Mouse (Mus musculus) megakaryocyte, embryonic 14.5 days (primary cell): ENCODE results near the gene Slc12a8. TPM values are rescaled to one million over a fixed set of nuclear protein-coding genes. Genes with fewer than 3 reads are reported as not detected.
A peak's percentile ranks its signal among the peaks of the same experiment; 100 is the strongest.

ENCODE experiments used
- H3K27me3 ChIP-seq: replicated peaks from 2 replicates; pipeline ENCODE3; 2012; ENCODE audit warnings: inconsistent platforms
- H3K36me3 ChIP-seq: replicated peaks from 2 replicates; pipeline ENCODE3; 2012; ENCODE audit warnings: low read length, inconsistent platforms, mixed read lengths
- H3K4me1 ChIP-seq: 2 replicates; pipeline ENCODE4 v1.6.1; 2012; ENCODE audit warnings: inconsistent platforms
- H3K4me3 ChIP-seq: replicated peaks from 2 replicates; pipeline ENCODE3; 2012; ENCODE audit warnings: moderate library complexity, mild to moderate bottlenecking, inconsistent platforms
- H3K9me3 ChIP-seq: 2 replicates; pipeline ENCODE4 v1.6.1; 2012; ENCODE audit warnings: inconsistent platforms
- FLI1 ChIP-seq: IDR thresholded peaks from 2 replicates; pipeline ENCODE4 v1.6.1; 2012; ENCODE audit warnings: low read length, inconsistent platforms, mixed read lengths
- GATA1 ChIP-seq: IDR thresholded peaks from 3 replicates; pipeline ENCODE4 v1.6.1; 2012; ENCODE audit warnings: mixed read lengths, low read length, inconsistent platforms, borderline replicate concordance
- polyA plus RNA-seq: library from polyadenylated mRNA; stranded (reverse); fragments of >175 nt; gene quantifications from 2 replicates; pipeline ENCODE4 v1.2.3, GENCODE M21; 2012; ENCODE audit warnings: low replicate concordance; ENCODE audit not compliant: insufficient read depth

Slc12a8 gene
- polyA plus RNA-seq, 1 experiment = not detected

GRCm38 (mm10) chr16:33677901-33678300 lies 160.8 kb downstream of the Slc12a8 start:
- peaks cover 29% of the 10 kb centered on the region for H3K9me3 ChIP-seq
- H3K36me3 ChIP-seq = no peaks in the 10 kb centered on the region
- peaks cover 74% of the 10 kb centered on the region for H3K27me3 ChIP-seq
- peaks cover 8% of the 10 kb centered on the region; the same call in 1 of the 2 replicates for H3K4me1 ChIP-seq
- no peak for TF ChIP-seq FLI1
- TF ChIP-seq GATA1 = no peak
- no peak overlapping the region for H3K4me3 ChIP-seq

- H3K27me3 ChIP-seq = peaks cover 81% of the 10 kb centered on the region
- peaks cover 9% of the 10 kb centered on the region for H3K9me3 ChIP-seq
- no peaks in the 10 kb centered on the region for H3K36me3 ChIP-seq
- H3K4me1 ChIP-seq = peaks cover 22% of the 10 kb centered on the region
- no peak for TF ChIP-seq FLI1
- TF ChIP-seq GATA1 = no peak
- no peak overlapping the region for H3K4me3 ChIP-seq
These were observed 163.1 kb downstream of the Slc12a8 start for GRCm38 (mm10) chr16:33680271-33680670.

- Histone ChIP-seq H3K9me3 (peaks cover 9% of the 10 kb centered on the region), H3K4me1 (peaks cover 28% of the 10 kb centered on the region), H3K36me3 (no peaks in the 10 kb centered on the region), H3K27me3 (peaks cover 80% of the 10 kb centered on the region), H3K4me3 (no peak overlapping the region)
- TF ChIP-seq GATA1 (no peak), FLI1 (no peak)
These were observed 163.7 kb downstream of the Slc12a8 start for GRCm38 (mm10) chr16:33680816-33681215.

- peaks cover 36% of the 10 kb centered on the region for H3K4me1 ChIP-seq
- H3K36me3 ChIP-seq = no peaks in the 10 kb centered on the region
- H3K9me3 ChIP-seq = peaks cover 9% of the 10 kb centered on the region
- peaks cover 79% of the 10 kb centered on the region for H3K27me3 ChIP-seq
- no peak overlapping the region for H3K4me3 ChIP-seq
- TF ChIP-seq FLI1 (no peak), GATA1 (no peak)
These were observed 164.5 kb downstream of the Slc12a8 start for GRCm38 (mm10) chr16:33681661-33682060.

GRCm38 (mm10) chr16:33682651-33683050 lies 165.5 kb downstream of the Slc12a8 start:
- H3K4me1 ChIP-seq = peaks cover 45% of the 10 kb centered on the region
- no peaks in the 10 kb centered on the region for H3K36me3 ChIP-seq
- no peak overlapping the region for H3K4me3 ChIP-seq
- H3K27me3 ChIP-seq = peaks cover 76% of the 10 kb centered on the region
- peaks cover 9% of the 10 kb centered on the region for H3K9me3 ChIP-seq
- TF ChIP-seq GATA1 (no peak), FLI1 (no peak)

GRCm38 (mm10) chr16:33683206-33684161 lies 166.4 kb downstream of the Slc12a8 start:
- Histone ChIP-seq H3K36me3 (no peaks in the 10 kb centered on the region), H3K27me3 (peaks cover 73% of the 10 kb centered on the region), H3K4me1 (peaks cover 50% of the 10 kb centered on the region), H3K4me3 (peak overlapping the region; percentile 92), H3K9me3 (peaks cover 9% of the 10 kb centered on the region)
- TF ChIP-seq GATA1 (no peak), FLI1 (no peak)

GRCm38 (mm10) chr16:33684162-33684702 lies 167.1 kb downstream of the Slc12a8 start, which contains the start of gene Heg1:
Heg1 (plus strand) TSS chr16:33684370.
- Histone ChIP-seq H3K4me3 (peak within 1 kb of the TSS; percentile 92), H3K4me1 (peaks cover 50% of the 10 kb centered on the region), H3K9me3 (peaks cover 9% of the 10 kb centered on the region), H3K36me3 (no peaks in the 10 kb centered on the region), H3K27me3 (peaks cover 69% of the 10 kb centered on the region)
- TF ChIP-seq FLI1 (no peak), GATA1 (no peak)

- Histone ChIP-seq H3K36me3 (no peaks in the 10 kb centered on the region), H3K4me1 (peaks cover 50% of the 10 kb centered on the region), H3K9me3 (peaks cover 5% of the 10 kb centered on the region), H3K27me3 (peaks cover 62% of the 10 kb centered on the region), H3K4me3 (peak overlapping the region; percentile 92)
- TF ChIP-seq FLI1 = no peak
- no peak for TF ChIP-seq GATA1
These were observed 167.9 kb downstream of the Slc12a8 start for GRCm38 (mm10) chr16:33684703-33685701.

GRCm38 (mm10) chr16:33686056-33686455 lies 168.9 kb downstream of the Slc12a8 start:
- Histone ChIP-seq H3K27me3 (peaks cover 53% of the 10 kb centered on the region), H3K9me3 (peaks cover 5% of the 10 kb centered on the region), H3K4me3 (no peak overlapping the region), H3K4me1 (peaks cover 54% of the 10 kb centered on the region), H3K36me3 (no peaks in the 10 kb centered on the region)
- TF ChIP-seq FLI1 = no peak
- TF ChIP-seq GATA1 = no peak
